Mouse (Mus musculus) myocyte (in vitro differentiated cells): ENCODE measurements around the gene Slc25a11.

Source experiments
- CEBPB ChIP-seq: IDR thresholded peaks from 2 replicates; pipeline ENCODE4 v1.6.1; 2011; ENCODE audit warnings: mild to moderate bottlenecking, moderate library complexity; ENCODE audit not compliant: poor library complexity, insufficient read depth, severe bottlenecking
- E2F4 ChIP-seq: IDR thresholded peaks from one replicate; pipeline ENCODE4 v1.6.1; 2011; ENCODE audit warnings: mild to moderate bottlenecking, control low read depth, moderate library complexity; ENCODE audit not compliant: insufficient read depth
- MAX ChIP-seq: IDR thresholded peaks from one replicate; pipeline ENCODE4 v1.6.1; 2011; ENCODE audit warnings: low read depth, mild to moderate bottlenecking, control low read depth
- MYOD1 ChIP-seq, 3 experiments: IDR thresholded peaks; one replicate each; pipeline ENCODE4 v1.6.1; 2011; ENCODE audit warnings: control low read depth in 2 of 3, low read depth in 2 of 3, mild to moderate bottlenecking in 2 of 3, moderate library complexity in 1 of 3; ENCODE audit not compliant: insufficient read length in 2 of 3, control insufficient read depth in 1 of 3
- MYOG ChIP-seq, 3 experiments: IDR thresholded peaks; one replicate each; pipeline ENCODE4 v1.6.1; 2011; ENCODE audit warnings: control low read depth in 2 of 3, low read depth in 2 of 3, mild to moderate bottlenecking in 2 of 3; ENCODE audit not compliant: insufficient read length in 2 of 3, control insufficient read depth in 1 of 3, insufficient read depth in 1 of 3
- POLR2A ChIP-seq: IDR thresholded peaks from one replicate; pipeline ENCODE4 v1.6.1; 2011; ENCODE audit warnings: low read depth, mild to moderate bottlenecking, control low read depth, moderate library complexity; ENCODE audit not compliant: insufficient read length
- POLR2AphosphoS2 ChIP-seq: IDR thresholded peaks from one replicate; pipeline ENCODE4 v1.6.1; 2011; ENCODE audit warnings: low read depth, control low read depth; ENCODE audit not compliant: insufficient read length
- REST ChIP-seq: IDR thresholded peaks from one replicate; pipeline ENCODE4 v1.6.1; 2011; ENCODE audit warnings: mild to moderate bottlenecking, control low read depth, moderate library complexity; ENCODE audit not compliant: insufficient read depth, insufficient read length
- SRF ChIP-seq: IDR thresholded peaks from one replicate; pipeline ENCODE4 v1.6.1; 2011; ENCODE audit warnings: low read depth; ENCODE audit not compliant: control insufficient read depth, insufficient read length
- TCF12 ChIP-seq: IDR thresholded peaks from one replicate; pipeline ENCODE4 v1.6.1; 2011; ENCODE audit warnings: mild to moderate bottlenecking, control low read depth; ENCODE audit not compliant: poor library complexity, insufficient read depth, severe bottlenecking
- TCF3 ChIP-seq: IDR thresholded peaks from one replicate; pipeline ENCODE4 v1.6.1; 2011; ENCODE audit warnings: low read depth, control low read depth; ENCODE audit not compliant: insufficient read length
- USF1 ChIP-seq: IDR thresholded peaks from one replicate; pipeline ENCODE4 v1.6.1; 2011; ENCODE audit warnings: low read depth, mild to moderate bottlenecking, control low read depth, moderate library complexity

- TF ChIP-seq MYOG (IDR thresholded peaks at IDR 0.05; ENCODE audit: control insufficient read depth in 1 of 3, insufficient read depth in 1 of 3, insufficient read length in 2 of 3, low read depth in 2 of 3) (no peak), POLR2A (no peak), TCF3 (no peak), POLR2AphosphoS2 (no peak), CEBPB (no peak), E2F4 (no peak), MYOD1 (IDR thresholded peaks at IDR 0.05; ENCODE audit: control insufficient read depth in 1 of 3, insufficient read length in 2 of 3, low read depth in 2 of 3) (no peak), REST (no peak), TCF12 (no peak), MAX (no peak), USF1 (no peak), SRF (no peak)
Observed at GRCm38 (mm10) chr11:70605024-70605566, 42.2 kb downstream of the Slc25a11 start.
